9 mouse cellular contexts compared by ENCODE assay signal in genomic region chr3:138026286-138026685, GRCm38 (mm10). TPM values are rescaled to one million over a fixed set of nuclear protein-coding genes. Genes with fewer than 3 reads are reported as not detected.
DNase-seq lines count a peak whose midpoint lies in the region; ATAC-seq and TF ChIP-seq lines count a peak whose summit lies in the region.
"Had no signal": no experiment of that assay in that cellular context is flagged by ENCODE, and none has a peak within 500 bp of the region (broad histone marks: within the 10 kb centered on the region; RNA-seq: fewer than 3 reads in every experiment).

No protein-coding gene starts in this region.

- TF ChIP-seq POLR2A in CH12.LX (IDR thresholded peaks at IDR 0.05; ENCODE audit: low read depth, low read length), result no peak

- H3K27me3 ChIP-seq in CH12.LX (replicated peaks), result no peaks in the 10 kb centered on the region
- H3K27me3 ChIP-seq: neural tube, embryonic 12.5 days had no signal

- H3K79me2 ChIP-seq in CH12.LX (replicated peaks; ENCODE audit: control insufficient read depth, extremely low read depth, insufficient read depth, poor library complexity, severe bottlenecking), result no peaks in the 10 kb centered on the region; the same call in 1 of the 2 replicates

- intact Hi-C loops in heart, postnatal 14 days (cut with DNase I), result loop anchor here (5.0 kb wide), 1 partner anchor 41 kb away; the partner anchor contains the start of genes 1110002E22Rik and Gm5105

- no peaks in the 10 kb centered on the region for H3K9me3 ChIP-seq in CH12.LX (replicated peaks; ENCODE audit: low read length)
- H3K9me3 ChIP-seq: neural tube, embryonic 12.5 days had no signal

- dilution Hi-C loops in CH12.LX (cut with MboI; ENCODE audit: extremely low pct_ligation_motif_present, extremely low pct_unique_long_range_greater_than_20kb, low sequenced_read_pairs), result no loop called here

- no peak for TF ChIP-seq CTCF in CH12.LX (conservative IDR thresholded peaks at IDR 0.05 in 1 of 2, IDR thresholded peaks at IDR 0.05 in 1 of 2; ENCODE audit: low read depth in 2 of 2, low read length in 2 of 2)

- no peak for TF ChIP-seq RAD21 in CH12.LX (IDR thresholded peaks at IDR 0.05; ENCODE audit: low read depth, low read length)

- no peak overlapping the region for H3K9ac ChIP-seq in CH12.LX (ENCODE audit: insufficient read depth, low read depth)
- H3K9ac ChIP-seq: neural tube, embryonic 12.5 days had no signal

- peaks cover 4% of the 10 kb centered on the region in 2 experiments; a peak in 3 of 4 replicates for H3K4me1 ChIP-seq in CH12.LX (ENCODE audit: control insufficient read depth in 1 of 2, insufficient read depth in 2 of 2)
- H3K4me1 ChIP-seq: neural tube, embryonic 12.5 days had no signal

- no peak overlapping the region for H3K27ac ChIP-seq in CH12.LX (ENCODE audit: insufficient read depth, low read depth)
- H3K27ac ChIP-seq: neural tube, embryonic 12.5 days had no signal

- in situ Hi-C loops in CH12.LX (cut with MboI; ENCODE audit: low pct_ligation_motif_present, low pct_unique_long_range_greater_than_20kb, low sequenced_read_pairs), result no loop called here

- peak; percentile 36; the same call in 1 of the 2 replicates for ATAC-seq in frontal cortex, adult (ENCODE audit: low TSS enrichment)

- no peak for TF ChIP-seq EP300 in CH12.LX (IDR thresholded peaks at IDR 0.05; ENCODE audit: low read length)

- H3K4me3 ChIP-seq in CH12.LX (replicated peaks in 1 of 3; ENCODE audit: low read depth in 2 of 3, low read length in 2 of 3, poor library complexity in 1 of 3), result no peak overlapping the region
- H3K4me3 ChIP-seq: neural tube, embryonic 12.5 days had no signal

- no peak overlapping the region for H3K4me2 ChIP-seq in CH12.LX (ENCODE audit: insufficient read depth, low read depth, poor library complexity, severe bottlenecking)
- H3K4me2 ChIP-seq: neural tube, embryonic 12.5 days had no signal

- DNase-seq in frontal cortex, postnatal 36 days (ENCODE audit: low spot score in 2 of 2), result no peak
- DNase-seq in CH12.LX (ENCODE audit: extremely low read depth), result no peak
- peak; percentile 62 for DNase-seq in fibroblast of lung, adult 2 months (ENCODE audit: low read depth)
- peak; percentile 59 to 69 for DNase-seq in heart, postnatal 14 days
- no peak for DNase-seq in spleen, adult 12 weeks (ENCODE audit: low spot score)
- DNase-seq in thymus, postnatal 4 days, result no peak
- no peak for DNase-seq in spleen, postnatal 36 days (ENCODE audit: low spot score in 2 of 2)

- no peaks in the 10 kb centered on the region for H3K36me3 ChIP-seq in CH12.LX (replicated peaks in 1 of 2; ENCODE audit: control insufficient read depth in 1 of 2, insufficient read depth in 1 of 2, low read length in 1 of 2)
- H3K36me3 ChIP-seq: neural tube, embryonic 12.5 days had no signal

TF ChIP-seq in CH12.LX, 34 proteins besides CTCF, POLR2A, EP300 and RAD21:
- TF ChIP-seq ELF1 (IDR thresholded peaks at IDR 0.05; ENCODE audit: low read depth, low read length) (0 out of 2 replicates have a peak, but pooled peaks have one; percentile 31), MAFK (IDR thresholded peaks at IDR 0.05; ENCODE audit: insufficient replicate concordance, low read length) (no peak), MEF2A (IDR thresholded peaks at IDR 0.05; ENCODE audit: borderline replicate concordance, low read depth, low read length) (peak; percentile 36; the same call in 1 of the 2 replicates)
TF ChIP-seq in CH12.LX: peak in this region for 2.

RNA-seq across cellular contexts. Expression of gene 1110002E22Rik, which starts 38.6 kb away (rescaled TPM):
- total RNA-seq in CH12.LX (2012; rRNA removed) (1.3 and 2.0 TPM in 2 replicates), CH12.LX (2014; rRNA removed) (0.43 and 0.66 TPM in 2 replicates)
- 2.3 and 2.6 TPM in 2 replicates for polyA plus RNA-seq in CH12.LX (2012; ENCODE audit: insufficient read length, low read depth)
- total RNA-seq in heart, postnatal 14 days (2021), result 10 to 100 TPM; 51.9 to 53.7 TPM

RNA-seq across cellular contexts. Expression of gene Gm5105, which starts 40.9 kb away (rescaled TPM):
- total RNA-seq in CH12.LX (2012; rRNA removed) (0.13 TPM in 1 of 2 replicates, not detected in the other), CH12.LX (2014; rRNA removed) (not detected in 2 replicates)
- not detected in 2 replicates for polyA plus RNA-seq in CH12.LX (2012; ENCODE audit: insufficient read length, low read depth)
- total RNA-seq in heart, postnatal 14 days (2021), result under 1 TPM; 0.85 to 0.93 TPM
- polyA plus RNA-seq: neural tube, embryonic 12.5 days had no signal

RNA-seq across cellular contexts. Expression of gene Dapp1, which starts 44.9 kb away (rescaled TPM):
- total RNA-seq in CH12.LX (2012; rRNA removed), result 55.5 and 63.6 TPM in 2 replicates
- total RNA-seq in CH12.LX (2014; rRNA removed), result 53.5 and 66.4 TPM in 2 replicates
- polyA plus RNA-seq in CH12.LX (2012; ENCODE audit: insufficient read length, low read depth), result 62.8 and 81.7 TPM in 2 replicates
- 1 to 10 TPM; 3.8 to 5.0 TPM for total RNA-seq in heart, postnatal 14 days (2021)

Comparison
In these comparisons a context has a peak if more than half of its experiments do, and no peak if none do; other contexts are left out.
1. DNase-seq: peak in fibroblast of lung, adult 2 months (single experiment) and heart, postnatal 14 days (2 of 2); none in frontal cortex, postnatal 36 days (0 of 2), CH12.LX (single experiment), spleen, adult 12 weeks (single experiment), thymus, postnatal 4 days (single experiment) and spleen, postnatal 36 days (0 of 2).
2. RNA of gene 1110002E22Rik, which starts 38.6 kb away (total RNA-seq): 51.9 to 53.7 TPM in heart, postnatal 14 days; 0.43 to 2.0 TPM in CH12.LX; every median in the first group is over 10 times any median in the second.
3. RNA of gene Dapp1, which starts 44.9 kb away (total RNA-seq): 53.5 to 66.4 TPM in CH12.LX; 3.8 to 5.0 TPM in heart, postnatal 14 days; every median in the first group is over 4 times any median in the second.